In genomic region chr1:121400243-121400642, GRCm38 (mm10) we compare ENCODE assay signal across 9 mouse cellular contexts. TPM values are rescaled to one million over a fixed set of nuclear protein-coding genes. Genes with fewer than 3 reads are reported as not detected.
DNase-seq lines count a peak whose midpoint lies in the region; ATAC-seq lines count a peak whose summit lies in the region.
"Had no signal": no experiment of that assay in that cellular context is flagged by ENCODE, and none has a peak within 500 bp of the region (broad histone marks: within the 10 kb centered on the region; RNA-seq: fewer than 3 reads in every experiment).

No protein-coding gene starts in this region.

- H3K4me2 ChIP-seq in kidney, embryonic 16.5 days (replicated peaks; ENCODE audit: low read depth, low read length), result no peak overlapping the region
- H3K4me2 ChIP-seq in kidney, embryonic 14.5 days (replicated peaks; ENCODE audit: low read depth, low read length), result no peak overlapping the region
- no peak overlapping the region for H3K4me2 ChIP-seq in midbrain, embryonic 16.5 days (ENCODE audit: low read length)

- H3K27ac ChIP-seq in kidney, embryonic 16.5 days (ENCODE audit: low read length), result no peak overlapping the region
- H3K27ac ChIP-seq in kidney, embryonic 14.5 days (ENCODE audit: low read depth, low read length), result no peak overlapping the region
- no peak overlapping the region for H3K27ac ChIP-seq in midbrain, embryonic 16.5 days (ENCODE audit: low read length)
- H3K27ac ChIP-seq: embryonic facial prominence, embryonic 15.5 days had no signal

- H3K36me3 ChIP-seq in kidney, embryonic 16.5 days (ENCODE audit: insufficient read depth, low read length), result no peaks in the 10 kb centered on the region
- H3K36me3 ChIP-seq in kidney, embryonic 14.5 days (ENCODE audit: control insufficient read depth, insufficient read depth, low read length), result no peaks in the 10 kb centered on the region
- H3K36me3 ChIP-seq in midbrain, embryonic 16.5 days (ENCODE audit: control insufficient read depth, insufficient read depth, low read length), result no peaks in the 10 kb centered on the region
- H3K36me3 ChIP-seq: embryonic facial prominence, embryonic 15.5 days had no signal

- no peak overlapping the region for H3K4me3 ChIP-seq in kidney, embryonic 16.5 days (ENCODE audit: low read length)
- H3K4me3 ChIP-seq in kidney, embryonic 14.5 days (ENCODE audit: low read length), result no peak overlapping the region
- no peak overlapping the region for H3K4me3 ChIP-seq in midbrain, embryonic 16.5 days (ENCODE audit: low read depth, low read length)
- H3K4me3 ChIP-seq: embryonic facial prominence, embryonic 15.5 days had no signal

- peak; percentile 59; the same call in 1 of the 2 replicates for ATAC-seq in kidney, embryonic 16.5 days (ENCODE audit: low FRiP score, low TSS enrichment)
- ATAC-seq in kidney, embryonic 14.5 days (ENCODE audit: low FRiP score, low TSS enrichment), result no peak
- ATAC-seq in midbrain, embryonic 16.5 days, result peak; percentile 76

- no peak overlapping the region for H3K9ac ChIP-seq in kidney, embryonic 16.5 days (replicated peaks; ENCODE audit: low read length)
- no peak overlapping the region for H3K9ac ChIP-seq in kidney, embryonic 14.5 days (ENCODE audit: low read depth, low read length)
- H3K9ac ChIP-seq in midbrain, embryonic 16.5 days (ENCODE audit: low read depth, low read length), result no peak overlapping the region
- H3K9ac ChIP-seq: embryonic facial prominence, embryonic 15.5 days had no signal

- H3K4me1 ChIP-seq in kidney, embryonic 16.5 days (ENCODE audit: insufficient read depth, low read length), result peaks cover 4% of the 10 kb centered on the region
- H3K4me1 ChIP-seq in kidney, embryonic 14.5 days (ENCODE audit: control insufficient read depth, insufficient read depth, low read length), result peaks cover 4% of the 10 kb centered on the region; the same call in 1 of the 2 replicates
- peaks cover 2% of the 10 kb centered on the region; the same call in 1 of the 2 replicates for H3K4me1 ChIP-seq in midbrain, embryonic 16.5 days (ENCODE audit: control insufficient read depth, insufficient read depth, low read length)

- no peaks in the 10 kb centered on the region for H3K27me3 ChIP-seq in kidney, embryonic 16.5 days (ENCODE audit: insufficient read depth, low read length)
- H3K27me3 ChIP-seq in kidney, embryonic 14.5 days (ENCODE audit: control insufficient read depth, insufficient read depth, low read length), result no peaks in the 10 kb centered on the region
- no peaks in the 10 kb centered on the region for H3K27me3 ChIP-seq in midbrain, embryonic 16.5 days (ENCODE audit: control insufficient read depth, insufficient read depth, low read depth, low read length)
- H3K27me3 ChIP-seq: embryonic facial prominence, embryonic 15.5 days had no signal

- no peaks in the 10 kb centered on the region for H3K9me3 ChIP-seq in kidney, embryonic 16.5 days (ENCODE audit: low read length)
- no peaks in the 10 kb centered on the region for H3K9me3 ChIP-seq in kidney, embryonic 14.5 days (ENCODE audit: control insufficient read depth, low read length)
- H3K9me3 ChIP-seq in midbrain, embryonic 16.5 days (replicated peaks; ENCODE audit: control insufficient read depth, low read length, poor library complexity, severe bottlenecking), result no peaks in the 10 kb centered on the region
- H3K9me3 ChIP-seq: embryonic facial prominence, embryonic 15.5 days had no signal

- peak; percentile 16 for DNase-seq in CD4-positive helper T cell, adult 2 months (ENCODE audit: low read depth, low spot score)
- peak; percentile 47 for DNase-seq in Muller cell, postnatal 12 days (ENCODE audit: inconsistent ontology term)
- DNase-seq in heart, postnatal 4 days, result peak; percentile 37
- no peak for DNase-seq in urinary bladder, adult 2 months (ENCODE audit: low spot score)
- DNase-seq in spleen, postnatal 14 days (ENCODE audit: low spot score in 2 of 2), result no peak

- 25% methylated on average over 4 of the region's 4 CpGs for WGBS in kidney, embryonic 16.5 days
- whole genome bisulfite sequencing in kidney, embryonic 14.5 days, result 29% methylated on average over 4 of the region's 4 CpGs
- WGBS in midbrain, embryonic 16.5 days, result 24% methylated on average over 4 of the region's 4 CpGs

RNA-seq across cellular contexts. Expression of gene Ccdc93, which starts 30.6 kb away (rescaled TPM):
- polyA plus RNA-seq in kidney, embryonic 16.5 days (2015; fragmentation: Nextera tagmentation; extraction: Ambion mirVana), result 10.3 and 10.4 TPM in 2 replicates
- polyA plus RNA-seq in kidney, embryonic 14.5 days (2014; fragmentation: Nextera tagmentation; extraction: Ambion mirVana), result 6.6 and 11.3 TPM in 2 replicates
- total RNA-seq in heart, postnatal 4 days (2021), result 10 to 100 TPM; 11.2 to 13.0 TPM
- polyA plus RNA-seq in midbrain, embryonic 16.5 days (2015; fragmentation: Nextera tagmentation; extraction: Ambion mirVana), result 11.9 and 12.7 TPM in 2 replicates
- 10.2 and 11.2 TPM in 2 replicates for polyA plus RNA-seq in urinary bladder, adult 2 months (2012; rRNA removed)

Comparison
In these comparisons a context has a peak if more than half of its experiments do, and no peak if none do; other contexts are left out.
1. DNase-seq: peak in CD4-positive helper T cell, adult 2 months (single experiment), Muller cell, postnatal 12 days (single experiment) and heart, postnatal 4 days (single experiment); none in urinary bladder, adult 2 months (single experiment) and spleen, postnatal 14 days (0 of 2).